Mouse (Mus musculus) hindbrain, embryonic 11.5 days (tissue): ENCODE data around the gene Barx1. TPM values are rescaled to one million over a fixed set of nuclear protein-coding genes. Genes with fewer than 3 reads are reported as not detected.

Experiments used
- ATAC-seq: fragments of 200-750 bp; cut with Nextera tagmentation; 2 replicates; pipeline ENCODE4 v1.8.0; 2017; ENCODE audit warnings: mild to moderate bottlenecking, moderate TSS enrichment, moderate library complexity; ENCODE audit not compliant: low FRiP score
- DNase-seq: peaks from one replicate; pipeline ENCODE4 v3.0.0-alpha.2; 2015; ENCODE audit warnings: low spot score
- H3K27ac ChIP-seq: fragments of 300-500 bp; sonication (generic); 2 replicates; pipeline ENCODE4 v1.5.1; 2014; ENCODE audit warnings: mild to moderate bottlenecking, low read depth, low read length
- H3K27me3 ChIP-seq: fragments of 300-500 bp; sonication (generic); 2 replicates; pipeline ENCODE4 v1.6.1; 2014; ENCODE audit warnings: mild to moderate bottlenecking, low read length, moderate library complexity, mixed read lengths; ENCODE audit not compliant: control insufficient read depth, insufficient read depth
- H3K36me3 ChIP-seq: fragments of 300-500 bp; sonication (generic); 2 replicates; pipeline ENCODE4 v1.6.1; 2014; ENCODE audit warnings: mild to moderate bottlenecking, low read length, moderate library complexity, mixed read lengths; ENCODE audit not compliant: control insufficient read depth, insufficient read depth
- H3K4me1 ChIP-seq: fragments of 300-500 bp; sonication (generic); replicated peaks from 2 replicates; pipeline ENCODE4 v1.6.1; 2014; ENCODE audit warnings: low read length, mixed read lengths; ENCODE audit not compliant: control insufficient read depth, insufficient read depth
- H3K4me2 ChIP-seq: fragments of 300-500 bp; sonication (generic); replicated peaks from 2 replicates; pipeline ENCODE4 v1.6.1; 2014; ENCODE audit warnings: mild to moderate bottlenecking, low read depth, low read length
- H3K4me3 ChIP-seq: fragments of 300-500 bp; sonication (generic); 2 replicates; pipeline ENCODE4 v1.5.1; 2014; ENCODE audit warnings: low read depth, low read length
- H3K9ac ChIP-seq: fragments of 300-500 bp; sonication (generic); 2 replicates; pipeline ENCODE4 v1.6.1; 2014; ENCODE audit warnings: low read depth, low read length
- H3K9me3 ChIP-seq: fragments of 300-500 bp; sonication (generic); 2 replicates; pipeline ENCODE4 v1.6.1; 2016; ENCODE audit warnings: low read length; ENCODE audit not compliant: control insufficient read depth
- WGBS: fragments of 180-500 bp; shearing (Covaris S2); extraction: QIAGEN DNeasy Blood & Tissue Kit; methylation state at CpG from one replicate; pipeline ENCODE4 v1.1.7; 2014; 5-methylcytosine and 5-hydroxymethylcytosine counted together
- polyA plus RNA-seq: library from polyadenylated mRNA; unstranded; fragments of >200 nt; fragmentation: Nextera tagmentation; extraction: Ambion mirVana; gene quantifications from 2 replicates; pipeline ENCODE4 v1.2.1, GENCODE M21; 2014

Gene Barx1
- polyA plus RNA-seq, 1 experiment from 2014 or later: 0.83 TPM

DNA sequence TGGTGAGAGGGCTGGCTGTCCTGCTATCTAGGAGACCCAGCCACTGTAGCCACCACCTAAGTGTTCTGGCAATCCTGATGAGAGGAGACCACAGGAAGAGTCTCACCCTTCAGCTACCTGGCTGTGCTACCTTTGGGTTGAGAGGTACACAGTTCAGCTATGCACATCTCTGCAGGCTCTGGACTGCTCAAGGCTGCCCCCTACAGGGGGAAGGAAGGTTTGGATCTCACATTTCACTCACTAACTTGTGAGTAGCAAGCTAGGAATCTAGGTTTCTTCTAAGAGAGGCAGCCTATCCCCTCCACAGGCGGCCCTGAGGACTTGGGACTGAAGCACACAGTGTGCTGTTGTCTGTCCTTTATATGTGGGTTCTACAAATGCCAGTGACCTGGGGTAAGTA, 16.6 kb downstream of the Barx1 start:
- no peaks in the 10 kb centered on the region for H3K4me1 ChIP-seq
- no peak overlapping the region for H3K9ac ChIP-seq
- no peak for ATAC-seq
- H3K27ac ChIP-seq: no peak overlapping the region
- peak; percentile 44 for DNase-seq
- H3K27me3 ChIP-seq: 0 out of 2 replicates have a peak, but pooled peaks cover under 1% of the 10 kb centered on the region
- H3K4me3 ChIP-seq: no peak overlapping the region
- H3K4me2 ChIP-seq: no peak overlapping the region
- 31% methylated on average over 1 of the region's 1 CpGs for WGBS
- no peaks in the 10 kb centered on the region for H3K36me3 ChIP-seq
- no peaks in the 10 kb centered on the region for H3K9me3 ChIP-seq

- no peak overlapping the region for H3K9ac ChIP-seq
- DNase-seq (peak; percentile 35), ATAC-seq (no peak)
- H3K27ac ChIP-seq: no peak overlapping the region
- H3K4me2 ChIP-seq: no peak overlapping the region
- H3K27me3 ChIP-seq: no peaks in the 10 kb centered on the region
- H3K9me3 ChIP-seq: no peaks in the 10 kb centered on the region
- WGBS: 43% methylated on average over 5 of the region's 5 CpGs
- H3K4me3 ChIP-seq: no peak overlapping the region
- H3K36me3 ChIP-seq: no peaks in the 10 kb centered on the region
- H3K4me1 ChIP-seq: no peaks in the 10 kb centered on the region
Observed at GRCm38 (mm10) chr13:48686666-48687065, 23.9 kb downstream of the Barx1 start.

GRCm38 (mm10) chr13:48691991-48692390, 29.2 kb downstream of the Barx1 start:
- H3K9me3 ChIP-seq: no peaks in the 10 kb centered on the region
- 51% methylated on average over 2 of the region's 2 CpGs for WGBS
- H3K9ac ChIP-seq: no peak overlapping the region
- H3K27ac ChIP-seq: no peak overlapping the region
- H3K4me2 ChIP-seq: no peak overlapping the region
- DNase-seq: no peak
- no peaks in the 10 kb centered on the region for H3K4me1 ChIP-seq
- no peak overlapping the region for H3K4me3 ChIP-seq
- no peak for ATAC-seq
- H3K36me3 ChIP-seq: no peaks in the 10 kb centered on the region
- H3K27me3 ChIP-seq: no peaks in the 10 kb centered on the region

- Histone ChIP-seq H3K27me3 (no peaks in the 10 kb centered on the region), H3K4me3 (no peak overlapping the region), H3K9ac (no peak overlapping the region), H3K4me1 (no peaks in the 10 kb centered on the region), H3K36me3 (no peaks in the 10 kb centered on the region), H3K4me2 (no peak overlapping the region), H3K9me3 (no peaks in the 10 kb centered on the region), H3K27ac (no peak overlapping the region)
- WGBS: 70% methylated on average over 27 of the region's 27 CpGs
- no peak for ATAC-seq
- DNase-seq: no peak
Observed at GRCm38 (mm10) chr13:48694090-48695064, 31.6 kb downstream of the Barx1 start.

DNA sequence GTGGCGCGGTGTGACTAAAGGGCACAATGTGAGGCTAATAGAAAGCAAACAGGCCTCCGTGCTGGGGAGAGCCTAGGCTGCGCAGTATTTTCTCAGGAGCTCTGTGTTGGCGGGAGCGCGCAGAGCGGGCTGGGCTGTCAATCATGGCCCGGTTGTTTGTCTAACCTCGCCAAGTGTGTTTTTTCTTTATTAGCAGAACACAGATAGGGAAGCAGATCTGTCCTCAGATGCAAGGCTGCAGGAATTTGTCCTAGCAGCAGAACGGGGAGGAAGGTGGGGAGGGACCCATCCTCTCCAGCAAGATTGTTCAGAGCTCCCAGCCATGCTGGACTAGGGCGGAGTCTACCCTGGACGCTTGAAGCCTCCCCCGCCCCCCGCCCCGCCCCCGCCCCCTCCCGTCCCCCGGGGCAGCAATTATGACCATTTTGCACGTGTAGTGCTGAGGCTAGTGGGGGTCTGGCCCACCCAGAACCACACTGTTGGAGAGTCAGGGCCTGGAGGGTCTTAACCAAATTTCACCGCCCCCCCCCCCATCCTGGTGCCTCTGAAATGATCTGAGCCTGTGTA, 43.7 kb downstream of the Barx1 start:
- peak overlapping the region; percentile 40 for H3K4me2 ChIP-seq
- peak; percentile 75 for ATAC-seq
- H3K4me3 ChIP-seq: peak overlapping the region; percentile 30
- H3K9ac ChIP-seq: peak overlapping the region; percentile 37; the same call in 1 of the 2 replicates
- no peaks in the 10 kb centered on the region for H3K9me3 ChIP-seq
- no peak overlapping the region for H3K27ac ChIP-seq
- H3K4me1 ChIP-seq: 0 out of 2 replicates have a peak, but pooled peaks cover 2% of the 10 kb centered on the region
- peak; percentile 65 for DNase-seq
- no peaks in the 10 kb centered on the region for H3K36me3 ChIP-seq
- under 1% methylated on average over 20 of the region's 21 CpGs for WGBS
- H3K27me3 ChIP-seq: no peaks in the 10 kb centered on the region; the same call in 1 of the 2 replicates

- no peak overlapping the region for H3K27ac ChIP-seq
- no peaks in the 10 kb centered on the region for H3K9me3 ChIP-seq
- WGBS: 78% methylated on average over 2 of the region's 2 CpGs
- H3K4me1 ChIP-seq: no peaks in the 10 kb centered on the region
- ATAC-seq (no peak), DNase-seq (no peak)
- no peaks in the 10 kb centered on the region; the same call in 1 of the 2 replicates for H3K27me3 ChIP-seq
- no peaks in the 10 kb centered on the region for H3K36me3 ChIP-seq
- no peak overlapping the region for H3K4me3 ChIP-seq
- H3K9ac ChIP-seq: no peak overlapping the region
- no peak overlapping the region for H3K4me2 ChIP-seq
Observed at GRCm38 (mm10) chr13:48712675-48713074, 49.9 kb downstream of the Barx1 start.

DNA sequence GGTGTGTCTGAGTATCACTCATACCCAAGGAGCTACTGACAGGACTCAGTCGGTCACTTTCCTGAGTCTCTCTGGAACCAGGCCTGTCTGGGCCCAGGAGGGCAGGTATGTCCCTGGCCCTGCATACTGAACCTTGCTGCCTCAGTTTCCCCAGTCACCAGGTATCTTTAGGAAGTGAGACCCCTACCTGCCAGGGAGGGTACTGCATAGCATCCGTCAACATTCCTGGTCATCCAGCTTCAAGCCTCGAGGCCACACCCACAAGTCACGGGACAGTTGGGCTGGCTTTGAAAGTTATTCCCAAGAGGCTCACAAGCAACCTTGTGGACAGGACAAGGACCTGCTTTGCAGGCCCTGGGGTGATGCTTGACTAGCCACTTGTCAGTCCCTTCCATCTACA, 53.3 kb downstream of the Barx1 start:
- H3K4me2 ChIP-seq: no peak overlapping the region
- no peak overlapping the region for H3K4me3 ChIP-seq
- no peaks in the 10 kb centered on the region for H3K9me3 ChIP-seq
- ATAC-seq (no peak), DNase-seq (peak; percentile 19)
- no peak overlapping the region for H3K9ac ChIP-seq
- H3K27ac ChIP-seq: no peak overlapping the region
- WGBS: 56% methylated on average over 4 of the region's 4 CpGs
- no peaks in the 10 kb centered on the region for H3K27me3 ChIP-seq
- H3K36me3 ChIP-seq: no peaks in the 10 kb centered on the region
- no peaks in the 10 kb centered on the region for H3K4me1 ChIP-seq
